Mouse (Mus musculus) kidney, postnatal 0 days (tissue): ENCODE data around the gene Sorl1. TPM values are rescaled to one million over a fixed set of nuclear protein-coding genes. Genes with fewer than 3 reads are reported as not detected.

ENCODE experiments used
- ATAC-seq: fragments of 200-750 bp; cut with Nextera tagmentation; replicated peaks from 2 replicates; pipeline ENCODE4 v1.8.0; 2017; ENCODE audit warnings: low read depth, moderate number of reproducible peaks, moderate TSS enrichment, moderate library complexity; ENCODE audit not compliant: low FRiP score
- DNase-seq: peaks from one replicate; pipeline ENCODE4 v3.0.0-alpha.2; 2016; ENCODE audit warnings: low spot score
- H3K27ac ChIP-seq: fragments of 300-500 bp; sonication (generic); 2 replicates; pipeline ENCODE4 v1.5.1; 2014; ENCODE audit warnings: mild to moderate bottlenecking
- H3K27me3 ChIP-seq: fragments of 300-500 bp; sonication (generic); 2 replicates; pipeline ENCODE4 v1.6.1; 2014; ENCODE audit warnings: low read length, mixed read lengths; ENCODE audit not compliant: insufficient read depth
- H3K36me3 ChIP-seq: fragments of 300-500 bp; sonication (generic); 2 replicates; pipeline ENCODE4 v1.6.1; 2014; ENCODE audit warnings: low read length, mixed read lengths; ENCODE audit not compliant: insufficient read depth
- H3K4me1 ChIP-seq: fragments of 300-500 bp; sonication (generic); replicated peaks from 2 replicates; pipeline ENCODE4 v1.6.1; 2014; ENCODE audit warnings: antibody characterized with exemption, low read length, mixed read lengths; ENCODE audit not compliant: insufficient read depth
- H3K4me2 ChIP-seq: fragments of 300-500 bp; sonication (generic); 2 replicates; pipeline ENCODE4 v1.6.1; 2014; ENCODE audit warnings: mild to moderate bottlenecking, low read length, moderate library complexity, mixed read lengths
- H3K4me3 ChIP-seq: fragments of 300-500 bp; sonication (generic); replicated peaks from 2 replicates; pipeline ENCODE4 v1.5.1; 2014; ENCODE audit warnings: low read depth, low read length
- H3K9ac ChIP-seq: fragments of 300-500 bp; sonication (generic); 2 replicates; pipeline ENCODE4 v1.6.1; 2014; ENCODE audit warnings: low read depth, low read length
- H3K9me3 ChIP-seq: fragments of 300-500 bp; sonication (generic); replicated peaks from 2 replicates; pipeline ENCODE4 v1.6.1; 2016; ENCODE audit warnings: low read length, inconsistent platforms, mixed read lengths
- CTCF ChIP-seq: IDR thresholded peaks from 2 replicates; pipeline ENCODE4 v1.5.1; 2016; ENCODE audit warnings: antibody characterized with exemption, low read depth, mild to moderate bottlenecking, moderate library complexity
- WGBS: fragments of 180-500 bp; shearing (Covaris S2); extraction: QIAGEN DNeasy Blood & Tissue Kit; methylation state at CpG from one replicate; pipeline ENCODE4 v1.1.7; 2014; 5-methylcytosine and 5-hydroxymethylcytosine counted together
- polyA plus RNA-seq: library from polyadenylated mRNA; unstranded; fragments of >200 nt; fragmentation: Nextera tagmentation; extraction: Ambion mirVana; gene quantifications from 2 replicates; pipeline ENCODE4 v1.2.1, GENCODE M21; 2015

Gene Sorl1
- polyA plus RNA-seq, 1 experiment from 2014 or later: 11.1 TPM

- no peak for TF ChIP-seq CTCF
- no peak overlapping the region for H3K9ac ChIP-seq
- H3K4me2 ChIP-seq: no peak overlapping the region
- H3K4me1 ChIP-seq: 0 out of 2 replicates have a peak, but pooled peaks cover 2% of the 10 kb centered on the region
- 80% methylated on average over 9 of the region's 9 CpGs for WGBS
- no peak for DNase-seq
- H3K4me3 ChIP-seq: no peak overlapping the region
- no peak for ATAC-seq
- no peaks in the 10 kb centered on the region for H3K27me3 ChIP-seq
- H3K27ac ChIP-seq: no peak overlapping the region
- H3K9me3 ChIP-seq: no peaks in the 10 kb centered on the region
- H3K36me3 ChIP-seq: no peaks in the 10 kb centered on the region
Observed at GRCm38 (mm10) chr9:42125262-42125982, 1.3 kb upstream of the Sorl1 start.

GRCm38 (mm10) chr9:42123204-42123603 is 893 bp downstream of the Sorl1 start:
- Histone ChIP-seq H3K4me1 (0 out of 2 replicates have a peak, but pooled peaks cover 2% of the 10 kb centered on the region), H3K4me2 (peak overlapping the region; percentile 87), H3K9me3 (no peaks in the 10 kb centered on the region), H3K9ac (peak overlapping the region; percentile 83), H3K27ac (no peak overlapping the region), H3K4me3 (peak overlapping the region; percentile 84), H3K36me3 (no peaks in the 10 kb centered on the region), H3K27me3 (no peaks in the 10 kb centered on the region)
- DNase-seq (no peak), ATAC-seq (no peak)
- TF ChIP-seq CTCF: no peak
- WGBS: 29% methylated on average over 11 of the region's 11 CpGs

- no peak for DNase-seq
- H3K9me3 ChIP-seq: no peaks in the 10 kb centered on the region
- H3K4me1 ChIP-seq: 0 out of 2 replicates have a peak, but pooled peaks cover 2% of the 10 kb centered on the region
- H3K4me3 ChIP-seq: peak overlapping the region; percentile 84; the same call in 1 of the 2 replicates
- H3K9ac ChIP-seq: no peak overlapping the region
- WGBS: 75% methylated on average over 6 of the region's 6 CpGs
- no peak for ATAC-seq
- no peaks in the 10 kb centered on the region for H3K36me3 ChIP-seq
- no peak overlapping the region for H3K27ac ChIP-seq
- TF ChIP-seq CTCF: no peak
- peak overlapping the region; percentile 87 for H3K4me2 ChIP-seq
- no peaks in the 10 kb centered on the region for H3K27me3 ChIP-seq
Observed at GRCm38 (mm10) chr9:42122441-42122840, 1.7 kb downstream of the Sorl1 start.

- Histone ChIP-seq H3K4me1 (0 out of 2 replicates have a peak, but pooled peaks cover 2% of the 10 kb centered on the region), H3K36me3 (no peaks in the 10 kb centered on the region), H3K9ac (no peak overlapping the region), H3K27me3 (no peaks in the 10 kb centered on the region), H3K9me3 (no peaks in the 10 kb centered on the region), H3K27ac (no peak overlapping the region), H3K4me2 (peak overlapping the region; percentile 87), H3K4me3 (no peak overlapping the region)
- TF ChIP-seq CTCF: no peak
- no peak for DNase-seq
- 66% methylated on average over 10 of the region's 10 CpGs for WGBS
- ATAC-seq: no peak
Observed at GRCm38 (mm10) chr9:42121631-42122354, 2.3 kb downstream of the Sorl1 start.

- Histone ChIP-seq H3K4me1 (no peaks in the 10 kb centered on the region), H3K4me3 (no peak overlapping the region), H3K36me3 (no peaks in the 10 kb centered on the region), H3K4me2 (no peak overlapping the region), H3K9me3 (no peaks in the 10 kb centered on the region), H3K27me3 (no peaks in the 10 kb centered on the region), H3K27ac (no peak overlapping the region), H3K9ac (no peak overlapping the region)
- WGBS: 46% methylated on average over 10 of the region's 10 CpGs
- DNase-seq (no peak), ATAC-seq (0 out of 2 replicates have a peak, but pooled peaks have one; percentile 43)
- TF ChIP-seq CTCF: no peak
Observed at GRCm38 (mm10) chr9:42116418-42117056, 7.6 kb downstream of the Sorl1 start.

- ATAC-seq: no peak
- no peak overlapping the region for H3K4me3 ChIP-seq
- no peak overlapping the region for H3K27ac ChIP-seq
- no peak for DNase-seq
- H3K9ac ChIP-seq: no peak overlapping the region
- WGBS: 58% methylated on average over 7 of the region's 7 CpGs
- TF ChIP-seq CTCF: no peak
- H3K36me3 ChIP-seq: no peaks in the 10 kb centered on the region
- H3K9me3 ChIP-seq: no peaks in the 10 kb centered on the region
- H3K27me3 ChIP-seq: no peaks in the 10 kb centered on the region
- H3K4me2 ChIP-seq: no peak overlapping the region
- H3K4me1 ChIP-seq: no peaks in the 10 kb centered on the region; the same call in 1 of the 2 replicates
Observed at GRCm38 (mm10) chr9:42115078-42115477, 9.0 kb downstream of the Sorl1 start.
